Mouse (Mus musculus) midbrain, embryonic 16.5 days (tissue): ENCODE measurements at regions not wholly inside any gene's neighbourhood (a gene's known extent, or its start where the extent isn't known, plus 50 kb on each side); places are given as distances from the start of the nearest gene placed in this dataset.

ENCODE experiments used
- ATAC-seq: fragments of 200-750 bp; cut with Nextera tagmentation; 2 replicates; pipeline ENCODE4 v1.8.0; 2017; ENCODE audit warnings: moderate TSS enrichment
- H3K27ac ChIP-seq: fragments of 300-500 bp; sonication (generic); 2 replicates; pipeline ENCODE4 v1.5.1; 2014; ENCODE audit warnings: mild to moderate bottlenecking, low read length, mixed read lengths
- H3K27me3 ChIP-seq: fragments of 300-500 bp; sonication (generic); 2 replicates; pipeline ENCODE4 v1.6.1; 2014; ENCODE audit warnings: low read depth, low read length, mixed read lengths; ENCODE audit not compliant: control insufficient read depth, insufficient read depth
- H3K36me3 ChIP-seq: fragments of 300-500 bp; sonication (generic); 2 replicates; pipeline ENCODE4 v1.6.1; 2014; ENCODE audit warnings: mild to moderate bottlenecking, low read length, moderate library complexity, mixed read lengths; ENCODE audit not compliant: control insufficient read depth, insufficient read depth
- H3K4me1 ChIP-seq: fragments of 300-500 bp; sonication (generic); 2 replicates; pipeline ENCODE4 v1.6.1; 2014; ENCODE audit warnings: mild to moderate bottlenecking, low read length, mixed read lengths; ENCODE audit not compliant: control insufficient read depth, insufficient read depth
- H3K4me2 ChIP-seq: fragments of 300-500 bp; sonication (generic); 2 replicates; pipeline ENCODE4 v1.6.1; 2014; ENCODE audit warnings: mild to moderate bottlenecking, low read length, mixed read lengths
- H3K4me3 ChIP-seq: fragments of 300-500 bp; sonication (generic); 2 replicates; pipeline ENCODE4 v1.5.1; 2014; ENCODE audit warnings: low read depth, mild to moderate bottlenecking, low read length, moderate library complexity, mixed read lengths
- H3K9ac ChIP-seq: fragments of 300-500 bp; sonication (generic); 2 replicates; pipeline ENCODE4 v1.6.1; 2014; ENCODE audit warnings: low read depth, low read length, mixed read lengths
- H3K9me3 ChIP-seq: fragments of 300-500 bp; sonication (generic); replicated peaks from 2 replicates; pipeline ENCODE4 v1.6.1; 2014; ENCODE audit warnings: mild to moderate bottlenecking, low read length, mixed read lengths; ENCODE audit not compliant: control insufficient read depth, poor library complexity, severe bottlenecking
- WGBS: fragments of 180-500 bp; shearing (Covaris S2); extraction: QIAGEN DNeasy Blood & Tissue Kit; methylation state at CpG from one replicate; pipeline ENCODE4 v1.1.7; 2014; 5-methylcytosine and 5-hydroxymethylcytosine counted together

DNA sequence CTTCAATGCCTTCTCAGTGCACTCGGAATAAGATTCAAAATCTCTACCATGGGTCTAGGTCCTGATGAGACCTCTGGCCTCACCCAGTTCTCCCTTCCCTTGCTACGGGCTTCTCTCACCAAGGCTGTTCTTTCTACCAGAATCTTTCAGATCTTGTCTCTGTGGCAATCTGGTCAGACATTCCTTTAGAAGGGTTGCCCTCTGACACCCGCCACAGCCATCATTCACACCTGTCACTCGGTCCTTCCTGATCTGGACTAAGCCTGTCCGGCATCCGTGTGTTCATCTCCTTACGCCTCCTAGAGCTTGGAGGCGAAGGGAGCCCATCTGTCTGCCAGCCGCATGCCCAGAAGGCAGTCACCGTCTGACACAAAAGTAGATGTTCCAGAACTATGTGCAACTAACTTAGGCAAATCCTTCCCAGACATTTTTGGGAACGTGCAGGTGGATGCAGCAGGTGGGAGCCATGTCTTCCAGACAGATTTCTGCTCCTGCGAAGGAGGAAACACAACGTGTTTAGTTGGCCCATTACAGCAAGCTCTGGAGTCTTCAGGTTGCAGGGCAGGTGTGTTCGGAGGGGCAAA lies 77.7 kb downstream of the Fam76b start:
- H3K27ac ChIP-seq = no peak overlapping the region
- no peaks in the 10 kb centered on the region for H3K9me3 ChIP-seq
- 89% methylated on average over 14 of the region's 14 CpGs for WGBS

DNA sequence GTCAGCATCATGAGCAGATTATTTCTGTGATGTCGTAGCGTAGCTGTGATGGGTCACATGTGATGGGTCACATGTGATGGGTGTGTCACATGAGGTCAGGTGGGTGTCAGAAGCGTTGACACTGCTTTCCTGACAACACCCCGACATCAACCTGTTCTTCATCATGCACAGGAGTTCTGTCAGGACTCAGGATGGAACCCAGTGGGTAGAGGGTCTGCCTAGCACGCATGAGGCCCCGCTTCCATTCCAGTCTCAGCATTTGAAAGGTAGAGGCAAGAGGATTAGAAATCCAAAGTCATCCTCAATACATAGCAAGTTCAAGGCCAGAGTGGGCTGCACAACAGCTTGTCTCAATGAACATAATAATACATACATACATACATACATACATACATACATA lies 79.2 kb downstream of the Fam76b start:
- Histone ChIP-seq H3K4me2 (no peak overlapping the region), H3K9me3 (no peaks in the 10 kb centered on the region), H3K9ac (no peak overlapping the region), H3K27me3 (no peaks in the 10 kb centered on the region), H3K4me3 (no peak overlapping the region), H3K27ac (no peak overlapping the region), H3K36me3 (no peaks in the 10 kb centered on the region), H3K4me1 (no peaks in the 10 kb centered on the region; the same call in 1 of the 2 replicates)
- ATAC-seq = no peak
- 94% methylated on average over 6 of the region's 6 CpGs for WGBS

More for the DNA sequence above, 77.7 kb downstream of the Fam76b start:
- Histone ChIP-seq H3K4me3 (no peak overlapping the region), H3K27me3 (no peaks in the 10 kb centered on the region), H3K9ac (no peak overlapping the region), H3K36me3 (no peaks in the 10 kb centered on the region), H3K4me1 (no peaks in the 10 kb centered on the region; the same call in 1 of the 2 replicates), H3K4me2 (no peak overlapping the region)
- ATAC-seq = no peak

DNA sequence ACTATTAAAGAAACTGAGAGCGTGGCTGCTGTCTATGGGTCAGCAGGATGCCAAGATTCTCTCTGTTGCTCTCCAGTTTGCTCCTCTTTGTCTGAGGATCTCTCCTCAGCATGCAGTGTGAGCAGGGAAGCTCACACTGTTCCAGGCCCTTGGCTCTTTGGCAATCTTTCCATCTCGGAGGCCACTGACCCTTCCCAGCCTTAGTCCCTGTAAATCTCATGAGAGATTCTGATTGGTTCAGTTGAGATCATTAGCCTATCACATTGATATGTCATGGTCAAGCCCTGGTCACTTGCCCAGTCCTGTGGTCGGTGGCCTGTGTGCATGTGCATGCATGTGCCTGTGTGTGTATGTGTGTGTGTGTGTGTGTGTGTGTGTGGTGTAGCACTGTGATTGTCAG lies 82.1 kb downstream of the Fam76b start:
- Histone ChIP-seq H3K27me3 (no peaks in the 10 kb centered on the region), H3K4me1 (peaks cover 6% of the 10 kb centered on the region; the same call in 1 of the 2 replicates), H3K36me3 (no peaks in the 10 kb centered on the region), H3K4me3 (no peak overlapping the region), H3K4me2 (no peak overlapping the region), H3K9ac (no peak overlapping the region), H3K9me3 (no peaks in the 10 kb centered on the region), H3K27ac (no peak overlapping the region)
- 52% methylated on average over 3 of the region's 3 CpGs for WGBS
- ATAC-seq = no peak

DNA sequence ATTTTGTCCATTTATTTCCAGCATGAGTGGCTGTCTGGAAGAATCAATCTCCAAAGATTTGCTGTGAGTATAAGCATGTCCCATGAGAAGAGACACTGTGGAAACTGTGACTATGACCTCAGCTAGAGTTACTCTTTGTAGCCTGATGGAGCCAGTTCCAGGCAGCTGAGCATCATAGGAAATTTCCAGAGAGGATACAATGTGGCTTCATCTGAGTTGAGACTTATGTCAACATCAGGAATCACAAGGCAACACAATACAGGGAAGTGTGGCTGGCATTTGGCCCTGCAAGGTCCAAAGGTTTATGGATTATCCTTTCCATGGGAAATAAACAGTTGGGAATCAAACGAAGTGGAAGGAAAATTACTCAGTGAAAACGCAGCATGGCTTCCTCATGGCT lies 82.6 kb downstream of the Fam76b start:
- no peak overlapping the region for H3K9ac ChIP-seq
- no peaks in the 10 kb centered on the region for H3K27me3 ChIP-seq
- no peaks in the 10 kb centered on the region for H3K9me3 ChIP-seq
- no peak overlapping the region for H3K4me3 ChIP-seq
- H3K4me1 ChIP-seq = peaks cover 6% of the 10 kb centered on the region; the same call in 1 of the 2 replicates
- H3K27ac ChIP-seq = no peak overlapping the region
- 79% methylated on average over 2 of the region's 2 CpGs for WGBS
- no peaks in the 10 kb centered on the region for H3K36me3 ChIP-seq
- H3K4me2 ChIP-seq = no peak overlapping the region
- ATAC-seq = no peak

DNA sequence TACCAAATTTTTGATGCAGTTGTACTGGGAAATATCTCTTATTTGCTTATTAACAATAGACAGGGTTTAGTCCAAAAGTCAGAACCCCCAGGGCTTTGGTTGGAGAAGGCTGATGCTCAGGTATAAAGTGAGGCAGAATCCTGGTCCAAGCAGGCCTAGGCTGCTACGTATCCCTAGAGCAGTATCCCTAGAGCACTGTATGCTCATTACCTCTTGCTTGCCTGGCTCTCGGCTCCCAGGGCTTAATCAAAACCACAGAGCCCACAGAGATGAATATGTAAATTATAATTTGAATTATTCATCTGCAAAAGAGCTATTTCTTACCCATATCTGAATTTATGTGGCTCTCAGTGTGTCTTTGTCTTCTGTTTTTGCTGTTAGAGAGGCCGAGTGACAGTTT lies 85.9 kb downstream of the Fam76b start:
- Histone ChIP-seq H3K9me3 (no peaks in the 10 kb centered on the region), H3K27me3 (no peaks in the 10 kb centered on the region), H3K4me2 (no peak overlapping the region), H3K36me3 (no peaks in the 10 kb centered on the region), H3K4me1 (peaks cover 8% of the 10 kb centered on the region), H3K9ac (no peak overlapping the region), H3K4me3 (no peak overlapping the region), H3K27ac (peak overlapping the region; percentile 51)
- 33% methylated on average over 3 of the region's 3 CpGs for WGBS
- peak; percentile 86 for ATAC-seq

DNA sequence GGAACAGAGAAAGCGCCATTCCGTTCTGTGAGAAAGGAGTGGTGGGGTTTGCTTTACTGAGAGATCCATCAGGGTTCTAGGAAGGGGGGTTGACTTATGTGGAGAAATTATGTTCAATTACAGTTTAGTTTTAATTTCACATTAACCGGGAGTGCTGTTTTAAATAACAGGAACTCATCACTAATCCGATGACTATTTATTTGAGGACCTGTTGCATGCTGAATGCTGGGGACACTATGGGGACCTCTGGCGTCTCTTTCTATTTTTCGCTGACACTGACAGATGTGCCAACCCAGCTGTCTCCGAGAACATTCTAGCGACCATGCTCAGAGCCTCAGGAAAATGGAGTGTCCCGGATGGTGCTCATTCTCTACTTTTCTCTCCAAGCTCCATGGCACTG lies 86.6 kb downstream of the Fam76b start:
- WGBS = 90% methylated on average over 9 of the region's 9 CpGs
- H3K27ac ChIP-seq = no peak overlapping the region; the same call in 1 of the 2 replicates
- peaks cover 13% of the 10 kb centered on the region for H3K4me1 ChIP-seq

DNA sequence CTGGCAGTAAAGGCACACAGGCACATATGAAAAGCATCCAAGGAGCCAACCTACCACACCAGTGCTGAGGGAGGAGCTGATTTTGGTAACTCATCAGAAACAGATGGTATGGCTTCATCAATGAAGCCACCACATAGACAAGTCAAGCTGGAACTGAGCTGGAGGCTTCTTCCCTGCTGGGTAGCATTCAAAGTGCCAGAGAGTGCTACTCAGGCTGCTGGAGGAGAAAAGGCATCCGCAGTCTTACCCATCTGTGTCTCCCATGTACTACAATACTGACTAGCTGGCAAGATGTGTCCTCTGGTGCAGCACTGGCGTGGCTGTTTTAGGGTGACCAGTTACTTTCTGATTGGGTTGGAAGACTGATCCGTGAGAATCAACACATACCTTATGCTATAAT lies 87.3 kb downstream of the Fam76b start:
- Histone ChIP-seq H3K9me3 (no peaks in the 10 kb centered on the region), H3K36me3 (no peaks in the 10 kb centered on the region), H3K4me1 (peaks cover 13% of the 10 kb centered on the region), H3K4me2 (no peak overlapping the region), H3K4me3 (no peak overlapping the region), H3K27ac (no peak overlapping the region), H3K27me3 (no peaks in the 10 kb centered on the region), H3K9ac (no peak overlapping the region)
- 87% methylated on average over 3 of the region's 3 CpGs for WGBS
- ATAC-seq = no peak

More for the DNA sequence above, 86.6 kb downstream of the Fam76b start:
- no peaks in the 10 kb centered on the region for H3K36me3 ChIP-seq
- H3K4me3 ChIP-seq = no peak overlapping the region
- no peak overlapping the region for H3K4me2 ChIP-seq
- ATAC-seq = no peak
- H3K27me3 ChIP-seq = no peaks in the 10 kb centered on the region
- no peaks in the 10 kb centered on the region for H3K9me3 ChIP-seq
- no peak overlapping the region for H3K9ac ChIP-seq

DNA sequence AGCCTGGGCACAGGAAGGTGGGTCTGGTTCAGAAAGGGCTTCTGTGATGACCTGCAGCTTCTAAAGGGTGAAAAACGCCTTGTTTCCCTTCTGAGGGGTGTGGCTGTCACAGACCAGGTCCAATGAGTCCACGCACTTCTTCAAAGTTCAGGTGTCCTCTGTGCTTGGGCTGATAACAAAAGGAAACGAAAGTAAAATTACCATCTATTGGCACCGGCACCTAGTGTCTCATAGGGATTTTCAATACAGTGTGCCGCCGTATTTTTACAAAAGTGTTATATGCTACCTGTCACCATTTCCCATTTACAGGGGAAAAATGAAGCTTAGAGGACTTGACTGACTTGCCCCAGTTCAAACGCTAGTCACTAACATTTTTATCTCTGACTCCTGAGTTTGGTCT lies 89.3 kb downstream of the Fam76b start:
- H3K4me1 ChIP-seq = peaks cover 13% of the 10 kb centered on the region
- no peak overlapping the region for H3K4me2 ChIP-seq
- H3K27ac ChIP-seq = no peak overlapping the region
- no peak overlapping the region for H3K4me3 ChIP-seq
- WGBS = 88% methylated on average over 7 of the region's 7 CpGs
- H3K36me3 ChIP-seq = no peaks in the 10 kb centered on the region
- H3K9ac ChIP-seq = no peak overlapping the region
- no peaks in the 10 kb centered on the region for H3K27me3 ChIP-seq
- ATAC-seq = no peak
- no peaks in the 10 kb centered on the region for H3K9me3 ChIP-seq

DNA sequence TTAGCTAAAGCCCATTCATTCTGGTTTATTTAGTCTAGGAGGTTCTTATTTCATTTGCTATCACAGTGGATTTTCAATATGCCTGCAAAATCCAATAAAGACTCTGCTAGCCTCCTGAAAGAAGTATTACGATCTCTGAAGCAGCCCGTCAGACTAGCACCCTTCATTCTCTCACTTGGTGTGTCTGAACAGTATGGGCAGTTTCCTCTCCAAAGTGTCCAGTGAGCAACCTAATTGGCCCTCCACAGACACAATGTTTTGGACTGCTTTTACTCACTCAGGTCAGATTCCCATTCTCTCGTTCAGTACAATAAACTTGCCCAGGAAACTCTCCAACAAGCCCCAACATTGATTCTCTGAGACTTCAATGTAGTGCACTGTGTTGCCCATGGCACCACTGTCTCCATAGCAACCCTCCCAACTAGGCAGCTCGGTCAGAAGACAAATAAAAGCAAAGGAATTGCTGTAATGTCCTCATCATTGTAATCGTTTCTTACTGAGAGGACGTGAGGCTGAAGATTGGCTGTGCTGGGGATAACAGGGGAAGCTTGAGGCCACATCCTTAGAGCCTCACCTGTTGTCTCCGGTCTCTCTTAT lies 91.2 kb downstream of the Fam76b start:
- 26% methylated on average over 7 of the region's 7 CpGs for WGBS

More for the DNA sequence above, 91.2 kb downstream of the Fam76b start:
- Histone ChIP-seq H3K36me3 (no peaks in the 10 kb centered on the region), H3K27ac (peak overlapping the region; percentile 20; the same call in 1 of the 2 replicates), H3K27me3 (no peaks in the 10 kb centered on the region), H3K4me2 (no peak overlapping the region; the same call in 1 of the 2 replicates), H3K4me3 (no peak overlapping the region), H3K9ac (no peak overlapping the region), H3K4me1 (peaks cover 7% of the 10 kb centered on the region; the same call in 1 of the 2 replicates), H3K9me3 (no peaks in the 10 kb centered on the region)
- peak; percentile 92 for ATAC-seq
